Mouse (Mus musculus): ENCODE measurements around the gene Ehmt1. TPM values are rescaled to one million over a fixed set of nuclear protein-coding genes. Genes with fewer than 3 reads are reported as not detected.
"Not testable (repeated sequence)": the region's sequence is repeated elsewhere in the genome, so short reads cannot be mapped to it uniquely, and the experiment has no call there.

Gene Ehmt1
- 10 to 100 TPM; 54.9 to 75.0 (median 66.8) TPM for total RNA-seq (2022)

DNA sequence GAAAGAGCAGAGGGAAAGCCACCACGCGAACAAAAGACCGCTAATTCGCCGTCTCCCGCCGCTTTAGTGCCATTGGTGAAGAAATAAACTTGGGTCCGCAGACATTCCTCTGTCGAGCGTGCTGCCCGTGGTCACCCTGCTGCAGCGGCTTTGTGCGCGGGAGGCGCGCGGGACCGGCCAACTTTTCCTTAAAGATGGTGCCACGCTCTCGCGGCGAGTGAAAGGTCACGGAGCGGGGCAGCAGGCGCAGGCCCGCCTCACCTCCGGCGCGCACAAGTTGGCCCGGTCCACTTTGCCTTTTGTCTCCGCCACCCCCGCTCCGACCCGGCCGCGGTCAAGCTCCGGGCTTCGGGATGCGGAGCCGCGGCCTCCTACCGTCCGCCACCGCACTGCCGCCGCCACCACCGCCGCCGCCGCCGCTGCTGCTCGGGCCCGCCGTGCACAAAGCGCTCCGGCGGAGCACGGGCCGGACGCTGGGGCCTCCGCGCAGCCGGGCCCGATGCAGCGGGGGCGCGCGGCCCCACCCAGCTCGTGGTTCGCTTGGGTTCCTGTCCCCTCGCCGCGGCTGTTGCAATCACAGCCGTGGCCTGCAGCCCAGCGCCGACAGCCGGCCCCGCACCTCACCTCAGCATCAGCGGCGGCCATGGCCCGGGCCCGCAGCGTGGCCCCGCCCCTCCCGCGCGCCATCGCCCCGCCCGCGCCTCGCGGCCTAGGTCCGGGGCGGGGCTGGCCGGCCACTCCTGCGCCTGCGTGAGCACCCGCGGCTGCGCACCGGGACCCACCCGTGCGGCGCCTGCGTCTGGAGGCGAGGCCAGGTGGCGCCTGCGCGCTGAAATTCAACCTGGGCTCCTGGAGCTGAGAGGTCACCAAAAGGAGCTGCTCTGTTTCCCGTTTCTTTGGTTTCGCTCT lies at the start of gene Ehmt1:
Gene Ehmt1 (minus strand): TSS at position 685 of the 909 bp plus-strand sequence.
- DNase-seq (ENCODE audit: low spot score in 2 of 2) = peak; percentile 88 to 93

GRCm38 (mm10) chr2:24962304-24963000 lies 43.0 kb upstream of the Ehmt1 start, which contains the start of gene Dph7:
Dph7 (plus strand) TSS chr2:24962400.
- DNase-seq (ENCODE audit: low spot score in 2 of 2) = peak; percentile 79 to 89

- DNase-seq (ENCODE audit: low spot score in 2 of 2) = no peak
Measured at GRCm38 (mm10) chr2:24960910-24961309, 41.5 kb upstream of the Ehmt1 start.

DNA sequence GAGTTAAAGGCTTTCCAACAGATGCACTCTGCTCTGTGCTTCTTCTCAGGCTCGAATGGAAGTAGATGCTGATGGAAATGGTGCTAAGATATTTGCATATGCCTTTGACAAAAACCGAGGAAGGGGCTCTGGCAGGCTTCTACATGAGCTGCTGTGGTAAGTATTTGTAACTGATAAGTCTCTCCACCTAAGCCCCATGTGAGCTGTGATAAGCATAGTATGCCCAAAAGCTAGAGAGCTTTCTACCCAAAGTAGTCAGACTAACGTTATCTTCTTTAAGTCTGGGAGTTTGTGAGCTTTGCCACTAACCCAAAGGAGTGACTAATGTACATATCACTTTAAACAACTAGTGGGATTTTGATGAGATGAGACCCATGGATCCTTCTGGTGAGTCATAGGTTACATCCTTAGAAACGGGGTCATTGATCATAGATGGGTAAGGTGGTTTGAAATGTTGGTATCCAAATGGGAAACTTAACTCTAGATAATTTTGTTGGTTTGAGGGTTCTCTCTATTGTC lies 33.2 kb upstream of the Ehmt1 start:
- no peak for DNase-seq (ENCODE audit: low spot score in 2 of 2)

DNA sequence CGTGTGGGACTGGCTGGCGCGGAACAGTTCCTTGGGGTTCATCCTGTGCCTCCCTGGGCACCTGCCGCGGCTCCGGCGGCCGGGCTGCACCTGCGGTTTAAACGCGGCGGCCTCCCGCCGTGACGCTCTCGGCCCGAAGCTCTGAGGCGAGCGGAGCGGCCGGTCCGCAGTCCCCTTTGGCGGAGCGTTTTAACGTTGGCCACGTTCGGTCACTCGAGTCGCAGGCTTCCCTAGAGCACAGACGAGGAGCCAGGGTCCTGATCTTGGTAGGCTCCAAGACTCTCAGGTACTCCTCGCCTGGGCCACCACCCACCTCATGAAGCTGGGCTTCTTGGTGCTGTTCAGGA lies 30.7 kb upstream of the Ehmt1 start:
- no peak for DNase-seq (ENCODE audit: low spot score in 2 of 2)

- DNase-seq (ENCODE audit: low spot score in 2 of 2) = peak; percentile 94 to 97
Measured at GRCm38 (mm10) chr2:24949421-24950188, 30.2 kb upstream of the Ehmt1 start, which contains the start of gene Zmynd19. Zmynd19 (plus strand) TSS chr2:24949792.

GRCm38 (mm10) chr2:24944304-24944703 lies 24.9 kb upstream of the Ehmt1 start:
- not testable (repeated sequence) for DNase-seq (ENCODE audit: low spot score in 2 of 2)

DNA sequence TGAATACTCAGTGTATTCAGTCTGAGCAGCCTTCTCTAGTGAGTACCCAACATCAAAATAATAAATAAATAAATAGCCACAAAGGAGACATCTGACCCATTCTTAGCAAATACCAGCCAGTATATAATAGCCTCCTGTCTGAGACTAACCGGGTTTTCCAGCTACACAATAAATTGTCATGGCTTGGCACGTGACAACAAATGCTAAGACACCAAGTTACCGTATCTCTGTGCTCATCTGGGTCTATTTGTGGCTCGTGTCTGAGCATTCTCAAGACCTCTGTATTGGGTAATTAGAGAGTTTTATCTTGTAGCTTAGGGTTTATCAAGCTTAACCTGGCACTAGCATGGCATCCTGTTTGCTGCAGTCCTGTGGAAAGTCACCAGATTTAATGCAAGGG lies 22.7 kb upstream of the Ehmt1 start:
- DNase-seq (ENCODE audit: low spot score in 2 of 2) = no peak

- peak; percentile 76 to 84 for DNase-seq (ENCODE audit: low spot score in 2 of 2)
Measured at GRCm38 (mm10) chr2:24935057-24935796, 15.8 kb upstream of the Ehmt1 start, which contains the start of gene Arrdc1. Arrdc1 (minus strand) TSS chr2:24935252.

DNA sequence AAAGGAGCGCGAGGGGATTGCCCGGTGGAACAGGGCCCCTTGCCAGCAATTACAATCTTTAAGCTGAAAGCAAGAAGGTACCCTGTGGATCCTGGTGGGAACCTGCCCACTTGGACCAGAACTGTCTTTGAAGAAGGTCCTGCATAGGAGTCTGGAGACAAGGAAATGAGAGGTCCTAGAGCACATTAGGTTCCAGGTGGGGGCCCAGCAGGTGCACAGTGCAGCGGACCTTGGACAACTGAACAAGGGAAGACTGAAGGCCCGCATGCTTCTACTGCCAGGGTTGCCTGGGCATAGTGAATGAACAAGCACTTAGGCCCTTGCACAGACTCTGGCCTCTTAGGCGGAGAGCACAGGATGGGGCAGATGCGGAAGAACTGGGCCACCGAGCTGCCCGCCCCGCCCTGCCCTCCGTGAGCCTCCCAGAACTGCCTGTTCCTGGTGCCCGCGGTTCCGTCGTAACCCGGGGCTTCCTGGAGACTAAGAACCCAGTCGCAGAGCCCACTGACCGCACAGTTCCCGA lies 15.1 kb upstream of the Ehmt1 start:
- DNase-seq (ENCODE audit: low spot score in 2 of 2) = no peak

GRCm38 (mm10) chr2:24929593-24929992 lies 10.2 kb upstream of the Ehmt1 start:
- DNase-seq (ENCODE audit: low spot score in 2 of 2) = no peak

DNA sequence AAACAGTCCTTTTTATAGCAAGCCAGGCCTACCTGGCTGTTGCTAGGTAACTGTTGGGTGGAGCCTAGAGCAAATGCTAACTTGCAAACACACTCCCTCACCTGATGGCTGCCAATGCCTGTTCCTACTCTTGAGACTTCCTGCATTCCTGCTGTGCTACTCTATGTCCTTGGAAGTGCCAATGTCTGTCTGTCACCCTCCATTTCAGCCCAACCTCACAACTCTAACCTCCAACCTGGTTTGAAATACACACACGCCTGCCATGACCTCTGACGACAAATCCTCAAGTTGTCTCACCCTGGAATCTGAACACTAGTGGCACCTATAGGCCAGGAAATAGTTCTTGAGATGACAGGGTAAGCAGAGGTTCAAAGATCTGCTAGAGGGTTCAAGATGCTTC lies 9.7 kb upstream of the Ehmt1 start:
- no peak for DNase-seq (ENCODE audit: low spot score in 2 of 2)

- DNase-seq (ENCODE audit: low spot score in 2 of 2) = no peak
Measured at GRCm38 (mm10) chr2:24927810-24928479, 8.5 kb upstream of the Ehmt1 start.

DNA sequence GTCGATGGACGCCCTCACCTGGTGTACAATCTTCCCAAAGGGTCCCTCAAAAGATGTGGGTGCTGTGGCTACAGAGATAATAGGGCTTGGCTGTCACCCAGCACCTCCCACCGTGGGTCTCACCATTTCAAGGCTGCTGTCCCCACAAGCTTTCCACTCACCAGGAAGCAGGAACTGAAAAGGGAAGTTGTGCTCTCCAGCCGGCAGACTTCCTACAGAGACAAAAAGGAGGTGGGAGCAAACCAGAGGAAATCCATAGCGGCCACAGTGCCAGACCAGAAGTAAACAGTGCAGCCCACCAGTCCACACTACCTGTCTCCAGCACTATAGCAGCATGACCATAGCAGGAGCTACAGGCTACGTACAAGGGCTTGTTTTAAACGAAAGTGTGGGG lies 7.5 kb upstream of the Ehmt1 start:
- no peak for DNase-seq (ENCODE audit: low spot score in 2 of 2)

GRCm38 (mm10) chr2:24926345-24926964 lies 7.0 kb upstream of the Ehmt1 start:
- DNase-seq (ENCODE audit: low spot score in 2 of 2) = no peak

GRCm38 (mm10) chr2:24925284-24925683 lies 5.9 kb upstream of the Ehmt1 start:
- DNase-seq (ENCODE audit: low spot score in 2 of 2) = no peak

DNA sequence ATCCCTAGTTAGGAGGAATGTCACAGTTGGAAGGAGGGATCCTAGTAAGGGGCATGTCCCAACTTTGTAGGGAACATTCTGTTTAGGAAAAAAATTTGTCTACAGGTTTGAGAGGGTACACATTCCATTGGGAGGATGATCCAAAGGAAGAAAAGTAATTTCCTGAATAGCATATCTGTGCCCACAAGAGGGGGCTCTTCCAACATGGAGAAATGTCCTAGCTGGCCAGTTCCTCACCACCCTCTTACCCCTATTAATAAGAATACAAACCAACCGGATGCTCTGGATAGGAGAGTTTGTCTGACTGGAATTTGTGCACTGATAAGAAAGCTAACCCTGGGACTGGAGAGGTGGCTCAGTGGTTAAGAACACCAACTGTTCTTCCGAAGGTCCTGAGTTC lies 4.1 kb upstream of the Ehmt1 start:
- DNase-seq (ENCODE audit: low spot score in 2 of 2) = no peak

DNA sequence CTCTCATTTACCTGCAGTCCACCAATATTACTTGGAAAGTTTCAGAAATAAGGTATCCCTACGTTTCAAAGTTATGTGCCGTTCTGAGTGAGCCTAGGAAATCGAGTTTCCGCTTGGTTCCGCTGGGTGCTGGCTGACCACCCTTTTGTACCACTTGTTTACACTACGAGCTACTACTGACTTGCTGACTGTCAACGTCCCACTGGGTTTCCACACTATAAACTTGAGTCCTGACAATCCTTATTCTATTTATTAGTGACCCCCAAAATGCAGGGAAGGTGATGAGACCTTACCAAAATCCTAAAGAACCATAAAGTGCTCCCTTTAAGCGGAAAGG lies 393 bp upstream of the Ehmt1 start:
- no peak for DNase-seq (ENCODE audit: low spot score in 2 of 2)

- DNase-seq (ENCODE audit: low spot score in 2 of 2) = no peak
Measured at GRCm38 (mm10) chr2:24914762-24915161, 4.7 kb downstream of the Ehmt1 start.

- no peak for DNase-seq (ENCODE audit: low spot score in 2 of 2)
Measured at GRCm38 (mm10) chr2:24912589-24912988, 6.8 kb downstream of the Ehmt1 start.
